In genomic region chr14:120296231-120297006, GRCm38 (mm10) we compare ENCODE assay signal across 8 mouse cellular contexts. TPM values are rescaled to one million over a fixed set of nuclear protein-coding genes. Genes with fewer than 3 reads are reported as not detected.
DNase-seq lines count a peak whose midpoint lies in the region; ATAC-seq lines count a peak whose summit lies in the region.

No protein-coding gene starts in this region.

- ATAC-seq in stomach, embryonic 14.5 days (ENCODE audit: insufficient number of reproducible peaks, insufficient read depth, low FRiP score, low read depth) = no peak
- no peak for ATAC-seq in megakaryocyte-erythroid progenitor cell, adult 5-6 weeks (replicated peaks; ENCODE audit: low FRiP score, low TSS enrichment, poor library complexity, severe bottlenecking)

- peak overlapping the region; percentile 84; the same call in 1 of the 2 replicates for H3K27ac ChIP-seq in stomach, embryonic 14.5 days (ENCODE audit: low read length)

- peak; percentile 71 for DNase-seq in adrenal gland, postnatal 10 days
- DNase-seq in adrenal gland, postnatal 4 days (ENCODE audit: low spot score in 2 of 2) = no peak
- peak; percentile 40 for DNase-seq in ovary, adult 18-20 months (ENCODE audit: low spot score)
- no peak for DNase-seq in ovary, postnatal 36 days (ENCODE audit: low spot score)
- peak; percentile 23 for DNase-seq in induced T-regulatory cell, adult 2 months (ENCODE audit: low read depth)
- DNase-seq in left cerebral cortex, adult 8-10 months (ENCODE audit: low spot score in 2 of 2) = no peak

- H3K9ac ChIP-seq in stomach, embryonic 14.5 days (replicated peaks; ENCODE audit: low read depth, low read length) = no peak overlapping the region

- 59% methylated on average over 17 of the region's 17 CpGs for WGBS in stomach, embryonic 14.5 days

- no peaks in the 10 kb centered on the region for H3K27me3 ChIP-seq in stomach, embryonic 14.5 days (ENCODE audit: control insufficient read depth, insufficient read depth, low read length)

- no peaks in the 10 kb centered on the region for H3K36me3 ChIP-seq in stomach, embryonic 14.5 days (ENCODE audit: control insufficient read depth, insufficient read depth, low read length)

- H3K4me3 ChIP-seq in stomach, embryonic 14.5 days (ENCODE audit: low read depth, low read length) = no peak overlapping the region

- no peaks in the 10 kb centered on the region for H3K9me3 ChIP-seq in stomach, embryonic 14.5 days (ENCODE audit: control insufficient read depth, low read depth, low read length)

- H3K4me2 ChIP-seq in stomach, embryonic 14.5 days (replicated peaks; ENCODE audit: low read depth, low read length) = peak overlapping the region; percentile 28

- H3K4me1 ChIP-seq in stomach, embryonic 14.5 days (ENCODE audit: control insufficient read depth, insufficient read depth, low read length) = peaks cover 58% of the 10 kb centered on the region

RNA-seq across cellular contexts. Expression of gene Mbnl2, which starts 20.9 kb away (rescaled TPM):
- total RNA-seq in adrenal gland, postnatal 10 days (2021) = 100 to 1,000 TPM; 182 to 201 TPM
- 100 to 1,000 TPM; 169 to 182 TPM for total RNA-seq in adrenal gland, postnatal 4 days (2021)
- 119 and 134 TPM in 2 replicates for polyA plus RNA-seq in stomach, embryonic 14.5 days (2014; fragmentation: Nextera tagmentation; extraction: Ambion mirVana)
- total RNA-seq in megakaryocyte-erythroid progenitor cell, adult 5-6 weeks (2014; fragmentation: Nextera tagmentation) = 27.2 and 33.1 TPM in 2 replicates
- 35.3 and 44.1 TPM in 2 replicates for total RNA-seq in megakaryocyte-erythroid progenitor cell, adult 5-6 weeks (2017)
- total RNA-seq in left cerebral cortex, adult 8-10 months (2022) = 100 to 1,000 TPM; 222 to 278 (median 250) TPM

Comparison
In these comparisons a context has a peak if more than half of its experiments do, and no peak if none do; other contexts are left out.
1. DNase-seq: peak in adrenal gland, postnatal 10 days (single experiment), ovary, adult 18-20 months (single experiment) and induced T-regulatory cell, adult 2 months (single experiment); none in adrenal gland, postnatal 4 days (0 of 2), ovary, postnatal 36 days (single experiment) and left cerebral cortex, adult 8-10 months (0 of 2).